Mouse (Mus musculus) cerebellum, postnatal 36 days (tissue): ENCODE results near the gene Rasgef1b.

Experiments used
- DNase-seq, 2 experiments: peaks; one replicate each; pipeline ENCODE4 v3.0.0; 2021 to 2022; ENCODE audit warnings: mixed read lengths in 2 of 2

Gene Rasgef1b

GRCm38 (mm10) chr5:99283636-99284035 is 445.2 kb downstream of the Rasgef1b start:
- no peak for DNase-seq

DNA sequence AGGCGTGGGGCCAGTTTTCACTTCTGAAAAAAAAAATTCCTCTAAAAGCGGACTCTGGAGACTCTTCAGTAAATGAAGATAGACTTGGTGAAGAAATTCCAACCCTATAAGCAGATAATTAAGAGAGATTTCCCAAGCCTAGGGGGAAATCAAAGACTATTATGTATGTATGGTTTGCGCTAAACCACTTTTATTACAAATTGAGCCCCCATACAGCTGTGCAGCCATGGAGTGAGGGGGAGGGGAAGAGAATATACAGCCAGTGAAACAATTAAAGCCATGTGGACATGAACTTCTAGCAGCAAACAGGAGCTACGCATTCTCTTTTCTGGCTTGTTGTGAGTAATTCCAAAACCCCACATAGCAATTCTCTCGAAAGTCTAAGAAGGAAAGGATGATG is 448.3 kb downstream of the Rasgef1b start:
- no peak for DNase-seq

- no peak for DNase-seq
Observed at GRCm38 (mm10) chr5:99279016-99279757, 449.7 kb downstream of the Rasgef1b start.

GRCm38 (mm10) chr5:99278364-99278763 is 450.5 kb downstream of the Rasgef1b start:
- no peak for DNase-seq

- no peak for DNase-seq
Observed at GRCm38 (mm10) chr5:99277536-99277935, 451.3 kb downstream of the Rasgef1b start.

- peak; percentile 13 to 16 for DNase-seq
Observed at GRCm38 (mm10) chr5:99274119-99274563, 454.7 kb downstream of the Rasgef1b start.

GRCm38 (mm10) chr5:99271531-99271930 is 457.3 kb downstream of the Rasgef1b start:
- DNase-seq, result no peak

DNA sequence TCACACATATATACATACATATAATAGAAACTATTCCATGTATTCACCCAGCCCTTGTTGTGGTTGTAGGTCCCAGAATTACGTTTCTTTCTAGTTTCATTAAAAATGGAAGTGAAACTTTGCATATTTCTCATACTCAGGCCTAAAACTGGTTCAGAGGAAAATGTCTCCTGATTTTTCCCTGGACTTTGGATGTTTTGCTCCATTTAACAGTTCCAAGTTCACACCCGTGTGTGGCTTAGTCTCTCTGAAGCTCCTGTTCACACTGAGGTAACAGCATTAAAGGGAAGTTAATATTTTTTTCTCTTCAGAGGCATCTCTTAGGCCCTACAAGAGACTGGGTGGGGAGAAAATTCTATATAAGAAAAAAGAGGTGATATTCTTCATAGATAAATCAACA is 459.7 kb downstream of the Rasgef1b start:
- DNase-seq, result no peak

DNA sequence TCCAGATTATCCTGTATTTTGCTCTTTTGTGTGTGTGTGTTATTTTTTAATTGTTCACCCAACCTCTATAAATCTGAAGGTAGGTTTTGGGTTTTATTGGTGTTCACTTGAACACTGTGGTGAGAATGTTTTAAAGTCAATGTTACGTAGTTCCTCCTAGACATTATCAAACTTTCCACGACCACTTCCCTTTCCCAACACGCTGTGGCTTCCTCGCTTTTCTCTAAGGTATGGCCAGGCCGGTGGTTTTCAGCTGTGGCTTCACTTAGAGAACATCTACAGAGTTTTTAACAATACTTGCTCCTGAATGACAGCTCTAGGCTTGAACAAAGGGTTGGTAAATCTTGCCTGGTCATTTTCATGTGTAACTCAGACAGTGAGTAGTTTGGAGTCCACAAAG is 461.5 kb downstream of the Rasgef1b start:
- no peak for DNase-seq

DNA sequence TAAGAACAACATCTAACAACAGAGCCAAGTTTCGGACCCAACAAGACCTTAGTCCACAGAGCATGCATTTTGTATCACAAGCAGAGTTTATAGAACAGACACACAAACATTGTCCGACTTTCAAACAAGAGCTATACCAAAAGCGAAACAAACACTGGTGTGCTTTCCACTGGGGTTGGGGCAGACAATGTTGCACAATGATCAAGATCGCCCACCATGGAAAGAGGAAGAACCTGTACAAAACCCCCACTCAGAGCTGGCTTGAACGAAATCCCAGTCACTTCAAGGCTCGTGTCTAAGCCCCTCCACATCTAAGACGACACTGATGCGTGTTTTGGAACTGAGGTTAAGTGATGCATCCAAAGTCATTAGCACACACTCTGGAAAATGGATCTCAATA is 462.6 kb downstream of the Rasgef1b start:
- DNase-seq, result no peak

- DNase-seq, result no peak
Observed at GRCm38 (mm10) chr5:99262197-99262920, 466.5 kb downstream of the Rasgef1b start.

- DNase-seq, result no peak
Observed at GRCm38 (mm10) chr5:99261121-99261724, 467.6 kb downstream of the Rasgef1b start.

GRCm38 (mm10) chr5:99258003-99258500 is 470.8 kb downstream of the Rasgef1b start:
- DNase-seq, result no peak

GRCm38 (mm10) chr5:99252203-99253135 is 476.4 kb downstream of the Rasgef1b start:
- peak; percentile 85 to 90 for DNase-seq

GRCm38 (mm10) chr5:99251379-99252202 is 477.3 kb downstream of the Rasgef1b start:
- DNase-seq, result peak in 1 of 2 experiments; percentile 15

DNA sequence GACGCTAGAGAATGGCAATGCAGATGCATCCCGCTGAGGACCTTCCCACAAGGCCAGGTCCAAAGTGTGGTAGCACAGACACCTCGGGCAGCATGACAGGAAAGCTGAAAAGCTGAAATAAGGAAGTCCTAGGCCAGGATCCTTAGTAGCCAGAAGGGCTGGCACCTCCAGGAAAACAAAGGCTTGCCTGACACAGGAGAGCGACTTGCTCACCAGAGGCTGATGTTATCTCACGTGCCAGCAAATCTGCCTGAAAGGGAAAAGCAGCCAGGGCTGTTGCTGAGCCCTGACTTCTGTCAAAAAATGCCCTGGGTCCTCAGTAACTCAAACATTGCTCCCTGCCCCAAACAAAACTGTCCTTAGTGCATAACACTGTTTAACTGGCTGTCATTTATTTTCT is 478.0 kb downstream of the Rasgef1b start:
- DNase-seq, result no peak

GRCm38 (mm10) chr5:99248501-99248900 is 480.4 kb downstream of the Rasgef1b start:
- peak; percentile 95 to 98 for DNase-seq

- DNase-seq, result no peak
Observed at GRCm38 (mm10) chr5:99247915-99248314, 480.9 kb downstream of the Rasgef1b start.

GRCm38 (mm10) chr5:99247441-99247840 is 481.4 kb downstream of the Rasgef1b start:
- DNase-seq, result no peak

DNA sequence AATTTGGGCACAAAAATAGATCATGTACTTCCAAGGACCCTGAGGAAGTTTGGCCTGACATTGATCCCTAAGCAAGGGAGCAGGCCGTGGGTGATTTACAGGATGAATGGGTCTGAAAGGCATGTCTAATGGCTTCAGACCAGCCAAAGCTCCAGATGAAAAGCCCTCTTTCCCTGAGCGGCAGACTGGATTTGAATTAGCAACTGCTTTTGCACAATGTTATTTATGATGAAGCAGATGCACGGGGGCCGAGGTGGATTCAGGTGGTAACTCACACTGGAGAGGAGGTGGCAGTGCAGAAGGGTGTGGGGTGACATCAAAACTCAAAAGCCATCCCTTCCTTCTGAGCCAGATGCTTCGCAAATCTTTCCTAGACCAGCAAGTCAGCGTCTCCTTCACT is 481.9 kb downstream of the Rasgef1b start:
- DNase-seq, result no peak

- DNase-seq, result no peak
Observed at GRCm38 (mm10) chr5:99241988-99242740, 486.7 kb downstream of the Rasgef1b start.
